Mouse (Mus musculus): Measurements from ENCODE around the gene Gm11733.

The Gm11733 gene

GRCm38 (mm10) chr11:117478271-117479006, 5.7 kb upstream of the Gm11733 start:
- no peak for DNase-seq (ENCODE audit: low spot score)

GRCm38 (mm10) chr11:117479007-117479719, 5.0 kb upstream of the Gm11733 start:
- DNase-seq (ENCODE audit: low spot score), result no peak

- no peak for DNase-seq (ENCODE audit: low spot score)
Measured at GRCm38 (mm10) chr11:117479746-117480145, 4.4 kb upstream of the Gm11733 start.

GRCm38 (mm10) chr11:117482300-117482676, 1.9 kb upstream of the Gm11733 start:
- no peak for DNase-seq (ENCODE audit: low spot score)

- DNase-seq (ENCODE audit: low spot score), result peak; percentile 46
Measured at GRCm38 (mm10) chr11:117482677-117483511, 1.3 kb upstream of the Gm11733 start.

- DNase-seq (ENCODE audit: low spot score), result no peak
Measured at GRCm38 (mm10) chr11:117491408-117492208, 7.4 kb downstream of the Gm11733 start.

GRCm38 (mm10) chr11:117492209-117492505, 8.0 kb downstream of the Gm11733 start:
- DNase-seq (ENCODE audit: low spot score), result no peak

- DNase-seq (ENCODE audit: low spot score), result no peak
Measured at GRCm38 (mm10) chr11:117496812-117497211, 12.6 kb downstream of the Gm11733 start.

- DNase-seq (ENCODE audit: low spot score), result peak; percentile 13
Measured at GRCm38 (mm10) chr11:117497256-117498136, 13.3 kb downstream of the Gm11733 start.

- DNase-seq (ENCODE audit: low spot score), result no peak
Measured at GRCm38 (mm10) chr11:117498137-117498511, 14.0 kb downstream of the Gm11733 start.

- no peak for DNase-seq (ENCODE audit: low spot score)
Measured at GRCm38 (mm10) chr11:117508972-117509371, 24.8 kb downstream of the Gm11733 start.

- no peak for DNase-seq (ENCODE audit: low spot score)
Measured at GRCm38 (mm10) chr11:117515718-117516421, 31.7 kb downstream of the Gm11733 start.

GRCm38 (mm10) chr11:117516422-117516796, 32.2 kb downstream of the Gm11733 start:
- DNase-seq (ENCODE audit: low spot score), result no peak

GRCm38 (mm10) chr11:117521906-117522780, 38.0 kb downstream of the Gm11733 start:
- no peak for DNase-seq (ENCODE audit: low spot score)

GRCm38 (mm10) chr11:117522879-117523519, 38.8 kb downstream of the Gm11733 start:
- DNase-seq (ENCODE audit: low spot score), result no peak

GRCm38 (mm10) chr11:117525606-117526349, 41.6 kb downstream of the Gm11733 start:
- DNase-seq (ENCODE audit: low spot score), result no peak

GRCm38 (mm10) chr11:117532374-117532773, 48.2 kb downstream of the Gm11733 start:
- no peak for DNase-seq (ENCODE audit: low spot score)

- DNase-seq (ENCODE audit: low spot score), result no peak
Measured at GRCm38 (mm10) chr11:117534912-117535311, 50.7 kb downstream of the Gm11733 start.

Data from yolk sac, embryonic 10.5 days (tissue).